Mouse (Mus musculus) cortical plate, adult 2 months (tissue): Measurements from ENCODE around the gene Cebpa.

Experiments used
- CTCF ChIP-seq: fragments of 200-500 bp; IDR thresholded peaks from 2 replicates; pipeline ENCODE4 v1.5.1; 2011; ENCODE audit warnings: mild to moderate bottlenecking, control low read depth, low read length; ENCODE audit not compliant: insufficient read depth; ENCODE audit errors: extremely low read depth
- POLR2A ChIP-seq: fragments of 200-500 bp; IDR thresholded peaks from 2 replicates; pipeline ENCODE4 v1.6.1; 2011; ENCODE audit warnings: mild to moderate bottlenecking, low read length, control low read depth; ENCODE audit not compliant: insufficient read depth; ENCODE audit errors: extremely low read depth

GRCm38 (mm10) chr7:35131601-35132000, 12.5 kb downstream of the Cebpa start:
- no peak for TF ChIP-seq CTCF
- TF ChIP-seq POLR2A, result no peak
